Mouse (Mus musculus): ENCODE measurements around the gene Cox6a1. TPM values are rescaled to one million over a fixed set of nuclear protein-coding genes. Genes with fewer than 3 reads are reported as not detected.

The Cox6a1 gene
- 100 to 1,000 TPM; 246 to 260 TPM for total RNA-seq (2023)

DNA sequence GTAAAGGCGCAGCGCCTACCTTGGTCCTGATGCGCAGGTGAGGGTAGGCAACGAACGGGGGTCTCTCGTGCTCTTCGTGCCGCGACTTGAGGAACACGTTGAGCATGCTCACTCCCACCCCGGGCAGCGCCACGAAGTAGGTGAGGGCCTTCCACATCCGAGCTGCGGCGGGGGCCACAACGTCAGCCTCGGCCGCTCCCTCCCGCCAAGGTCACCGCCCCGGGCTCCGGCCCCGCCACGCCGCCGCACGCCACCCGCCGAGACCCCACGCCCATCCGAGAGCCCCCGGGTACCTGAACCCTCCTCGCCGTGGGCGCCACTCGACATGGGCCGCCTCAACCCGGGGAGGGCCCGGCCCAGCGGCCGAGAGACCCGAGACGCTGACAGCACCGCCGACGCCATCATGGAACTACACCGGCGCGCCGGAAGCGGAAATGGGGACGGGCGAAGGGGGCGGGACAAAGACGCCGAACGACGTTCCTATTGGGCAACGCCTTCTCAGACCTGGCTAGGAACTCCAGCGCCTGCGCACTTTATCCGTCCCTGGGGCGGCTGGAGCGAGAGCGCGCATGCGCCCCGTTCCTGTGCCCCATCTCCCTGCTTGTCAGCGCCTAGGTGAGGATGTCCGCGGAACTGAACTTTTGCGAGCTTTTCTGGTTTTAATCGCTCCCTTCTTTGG is at the start of gene Cox6a1:
TSS of gene Cox6a1 (minus strand) at position 436 of the 679 bp plus-strand sequence.

GRCm38 (mm10) chr5:115340577-115341313 is 8.0 kb downstream of the Cox6a1 start, which contains the start of the genes Gatc and Triap1:
Gene Gatc, minus strand, starts transcription at chr5:115341178.
Gene Triap1, plus strand, starts transcription at chr5:115341225.

GRCm38 (mm10) chr5:115326875-115327609 is 21.7 kb downstream of the Cox6a1 start, which contains the start of gene Srsf9:
Gene Srsf9, plus strand, starts transcription at chr5:115327177.

GRCm38 (mm10) chr5:115300792-115301614 is 47.8 kb downstream of the Cox6a1 start, which contains the start of gene Dynll1:
Gene Dynll1, minus strand, starts transcription at chr5:115300999.

Other genes with a start within 250 kb of the Cox6a1 start
- 10 to 100 TPM; 27.5 to 31.8 TPM for gene Acads, start 229.6 kb downstream of the Cox6a1 start, total RNA-seq (2023)
- 10 to 100 TPM; 23.3 to 24.0 TPM for gene Unc119b, start 214.0 kb downstream of the Cox6a1 start, total RNA-seq (2023)
- gene Mlec, start 190.8 kb downstream of the Cox6a1 start, total RNA-seq (2023) = 10 to 100 TPM; 63.5 to 67.1 TPM
- not detected for gene Cabp1, start 154.6 kb downstream of the Cox6a1 start, total RNA-seq (2023)
- gene Pop5, start 113.1 kb downstream of the Cox6a1 start, total RNA-seq (2023) = 10 to 100 TPM; 26.9 to 31.7 TPM
- 100 to 1,000 TPM; 150 to 169 TPM for gene Rnf10, start 76.1 kb downstream of the Cox6a1 start, total RNA-seq (2023)
- gene Coq5, start 69.3 kb downstream of the Cox6a1 start, total RNA-seq (2023) = 10 to 100 TPM; 17.6 to 19.3 TPM
- gene Dynll1, start 48.0 kb downstream of the Cox6a1 start, total RNA-seq (2023) = 100 to 1,000 TPM; 216 to 251 TPM
- gene Srsf9, start 21.8 kb downstream of the Cox6a1 start, total RNA-seq (2023) = 10 to 100 TPM; 68.7 to 79.8 TPM
- gene Gatc, start 7.8 kb downstream of the Cox6a1 start, total RNA-seq (2023) = 10 to 100 TPM; 19.0 to 20.6 TPM
- gene Triap1, start 7.8 kb downstream of the Cox6a1 start, total RNA-seq (2023) = 10 to 100 TPM; 25.1 to 28.6 TPM
- not detected for gene Msi1, start 80.6 kb upstream of the Cox6a1 start, total RNA-seq (2023)
- not detected for gene Pla2g1b, start 117.3 kb upstream of the Cox6a1 start, total RNA-seq (2023)
- gene Sirt4, start 135.7 kb upstream of the Cox6a1 start, total RNA-seq (2023) = 10 to 100 TPM in 1 of 2 experiments, 1 to 10 TPM in 1; 8.0 to 11.5 TPM
- 100 to 1,000 TPM; 227 to 234 TPM for gene Pxn, start 157.7 kb upstream of the Cox6a1 start, total RNA-seq (2023)
- 1,000 to 10,000 TPM; 1,287 TPM for gene Rplp0, start 210.5 kb upstream of the Cox6a1 start, total RNA-seq (2023)
- gene Gcn1l1, start 216.3 kb upstream of the Cox6a1 start, total RNA-seq (2023) = 10 to 100 TPM; 51.3 to 51.6 TPM

All from monocyte, adult 59 days (primary cell).